Mouse (Mus musculus): ENCODE results near the gene Fam227a. TPM values are rescaled to one million over a fixed set of nuclear protein-coding genes. Genes with fewer than 3 reads are reported as not detected.
A peak's percentile ranks its signal among the peaks of the same experiment; 100 is the strongest.

Fam227a gene
- polyA plus RNA-seq, 1 experiment from 2014 or later = 0.90 TPM

- Histone ChIP-seq H3K4me1 (replicated peaks) (peaks cover 7% of the 10 kb centered on the region), H3K9ac (peak within 1 kb of the TSS; percentile 44; the same call in 1 of the 2 replicates), H3K36me3 (no peaks in the 10 kb centered on the region), H3K27me3 (replicated peaks) (no peaks in the 10 kb centered on the region), H3K27ac (no peak within 1 kb of the TSS), H3K9me3 (no peaks in the 10 kb centered on the region), H3K4me2 (replicated peaks) (peak within 1 kb of the TSS; percentile 64), H3K4me3 (replicated peaks) (peak within 1 kb of the TSS; percentile 33)
- ATAC-seq = peak; percentile 70
- WGBS = 8% methylated on average over 37 of the region's 37 CpGs
These were observed 53.6 kb downstream of the Fam227a start, which contains the start of gene Dmc1 for GRCm38 (mm10) chr15:79604990-79605665. Gene Dmc1, minus strand, starts transcription at chr15:79605109.

DNA sequence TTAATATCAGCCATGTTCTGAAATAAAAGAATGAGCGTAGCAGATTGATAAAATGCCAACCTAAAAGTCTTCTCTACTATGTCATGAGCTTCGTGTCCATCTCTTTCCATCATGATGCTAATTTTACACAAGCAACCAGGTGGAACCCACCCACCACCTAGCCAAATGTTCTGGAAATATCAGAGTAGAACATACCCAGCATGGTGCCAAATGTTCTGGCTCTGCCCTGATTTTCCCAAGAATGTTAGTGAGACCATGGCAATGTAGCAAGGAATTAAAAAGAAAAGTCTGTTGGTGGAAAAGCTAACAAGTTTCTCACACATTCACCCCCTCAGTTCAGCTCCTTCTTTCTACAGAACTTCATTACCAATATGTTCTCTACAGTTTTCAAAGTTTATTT, 58.6 kb downstream of the Fam227a start:
- no peak for ATAC-seq
- WGBS = 89% methylated on average over 2 of the region's 2 CpGs
- no peak overlapping the region for H3K27ac ChIP-seq
- no peaks in the 10 kb centered on the region for H3K9me3 ChIP-seq
- H3K4me1 ChIP-seq (replicated peaks) = peaks cover 7% of the 10 kb centered on the region
- no peak overlapping the region for H3K4me2 ChIP-seq (replicated peaks)
- no peak overlapping the region for H3K9ac ChIP-seq
- no peaks in the 10 kb centered on the region for H3K27me3 ChIP-seq (replicated peaks)
- no peaks in the 10 kb centered on the region for H3K36me3 ChIP-seq
- no peak overlapping the region for H3K4me3 ChIP-seq (replicated peaks)

- ATAC-seq = no peak
- no peak overlapping the region for H3K4me3 ChIP-seq (replicated peaks)
- no peak overlapping the region for H3K27ac ChIP-seq
- H3K4me2 ChIP-seq (replicated peaks) = no peak overlapping the region
- no peaks in the 10 kb centered on the region for H3K36me3 ChIP-seq
- H3K9ac ChIP-seq = no peak overlapping the region
- WGBS = 94% methylated on average over 1 of the region's 1 CpGs
- H3K4me1 ChIP-seq (replicated peaks) = no peaks in the 10 kb centered on the region
- H3K9me3 ChIP-seq = no peaks in the 10 kb centered on the region
- H3K27me3 ChIP-seq (replicated peaks) = no peaks in the 10 kb centered on the region
These were observed 60.0 kb downstream of the Fam227a start for GRCm38 (mm10) chr15:79598715-79599114.

- no peaks in the 10 kb centered on the region for H3K36me3 ChIP-seq
- no peaks in the 10 kb centered on the region for H3K27me3 ChIP-seq (replicated peaks)
- no peaks in the 10 kb centered on the region for H3K4me1 ChIP-seq (replicated peaks)
- H3K27ac ChIP-seq = no peak overlapping the region
- H3K9ac ChIP-seq = no peak overlapping the region
- no peak for ATAC-seq
- H3K4me3 ChIP-seq (replicated peaks) = no peak overlapping the region
- H3K9me3 ChIP-seq = no peaks in the 10 kb centered on the region
- 38% methylated on average over 1 of the region's 1 CpGs for WGBS
- H3K4me2 ChIP-seq (replicated peaks) = no peak overlapping the region
These were observed 77.2 kb downstream of the Fam227a start for GRCm38 (mm10) chr15:79581581-79581980.

DNA sequence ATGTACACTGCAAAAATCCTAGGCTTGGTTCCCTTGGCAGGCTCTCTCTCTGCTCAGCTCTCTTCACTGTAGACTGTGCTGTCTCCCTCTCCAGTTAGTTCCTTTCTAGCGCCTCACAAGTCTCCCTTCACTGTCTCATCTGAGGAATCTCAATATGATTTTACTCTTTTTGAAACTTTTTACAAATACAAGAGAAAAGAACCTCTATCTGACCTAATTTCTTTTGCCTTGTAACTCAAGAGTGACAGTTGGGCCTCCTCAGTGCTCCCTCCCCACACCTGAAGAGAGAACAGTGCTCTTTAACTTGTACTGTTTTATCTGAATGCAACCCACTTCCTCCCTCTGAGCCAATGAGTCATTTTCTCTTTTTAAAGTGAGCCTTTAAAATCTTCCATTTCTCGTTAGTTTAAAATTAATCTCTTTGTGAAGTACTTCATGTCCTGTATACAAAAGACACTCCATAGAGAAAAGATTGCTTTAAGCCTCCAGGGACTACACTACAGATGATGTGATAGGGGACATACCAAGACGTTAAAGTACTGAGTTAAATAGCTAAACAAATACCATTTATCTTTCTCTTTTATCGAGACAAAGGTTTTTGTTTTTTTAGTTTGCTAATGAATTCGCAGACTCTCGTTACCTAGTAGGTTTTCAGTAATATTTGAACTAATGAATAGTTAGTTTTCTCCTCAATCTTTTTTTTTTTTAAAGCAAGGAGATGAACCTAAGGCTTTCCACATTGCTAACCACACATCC, 80.9 kb downstream of the Fam227a start:
- Histone ChIP-seq H3K36me3 (no peaks in the 10 kb centered on the region), H3K27ac (no peak overlapping the region), H3K9me3 (no peaks in the 10 kb centered on the region), H3K4me3 (replicated peaks) (no peak overlapping the region), H3K9ac (no peak overlapping the region), H3K4me2 (replicated peaks) (no peak overlapping the region), H3K27me3 (replicated peaks) (no peaks in the 10 kb centered on the region), H3K4me1 (replicated peaks) (no peaks in the 10 kb centered on the region)
- WGBS = 61% methylated on average over 6 of the region's 6 CpGs
- ATAC-seq = no peak

GRCm38 (mm10) chr15:79576947-79577346, 81.8 kb downstream of the Fam227a start:
- no peaks in the 10 kb centered on the region for H3K4me1 ChIP-seq (replicated peaks)
- no peak overlapping the region for H3K9ac ChIP-seq
- H3K9me3 ChIP-seq = no peaks in the 10 kb centered on the region
- 83% methylated on average over 2 of the region's 2 CpGs for WGBS
- no peaks in the 10 kb centered on the region for H3K36me3 ChIP-seq
- no peaks in the 10 kb centered on the region for H3K27me3 ChIP-seq (replicated peaks)
- no peak overlapping the region for H3K4me2 ChIP-seq (replicated peaks)
- H3K27ac ChIP-seq = no peak overlapping the region
- ATAC-seq = no peak
- no peak overlapping the region for H3K4me3 ChIP-seq (replicated peaks)

DNA sequence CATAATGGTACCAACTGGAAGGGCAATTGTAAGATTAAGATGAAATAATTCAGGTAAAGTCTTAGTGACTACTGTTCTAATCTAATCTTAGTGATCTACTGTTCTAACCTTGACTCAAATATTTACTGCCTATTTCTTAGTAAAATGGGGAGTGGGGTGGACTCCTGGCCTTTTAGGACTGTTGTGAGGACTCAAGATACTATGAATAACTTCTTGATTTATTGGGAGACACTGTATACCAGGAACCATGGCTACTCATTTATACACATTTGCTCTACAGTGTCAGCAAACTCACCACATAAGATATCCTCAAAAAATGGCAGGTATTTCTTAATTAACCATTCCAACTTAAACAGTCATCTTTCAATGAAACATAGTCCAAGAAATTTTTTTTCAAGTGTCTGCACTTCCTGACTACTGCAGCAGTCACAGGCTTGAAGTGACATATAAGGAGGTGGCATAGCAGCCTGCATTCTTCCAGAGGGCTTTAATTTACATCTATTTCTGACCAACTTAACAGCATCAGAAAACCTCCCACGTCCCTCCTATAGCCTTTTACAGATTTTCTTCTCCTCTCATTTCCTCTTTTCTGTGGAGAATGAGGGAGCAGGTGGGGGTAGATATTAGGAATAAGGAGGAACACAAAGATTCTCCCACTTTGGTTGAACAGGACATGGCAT, 83.1 kb downstream of the Fam227a start:
- peak; percentile 51; the same call in 1 of the 2 replicates for ATAC-seq

DNA sequence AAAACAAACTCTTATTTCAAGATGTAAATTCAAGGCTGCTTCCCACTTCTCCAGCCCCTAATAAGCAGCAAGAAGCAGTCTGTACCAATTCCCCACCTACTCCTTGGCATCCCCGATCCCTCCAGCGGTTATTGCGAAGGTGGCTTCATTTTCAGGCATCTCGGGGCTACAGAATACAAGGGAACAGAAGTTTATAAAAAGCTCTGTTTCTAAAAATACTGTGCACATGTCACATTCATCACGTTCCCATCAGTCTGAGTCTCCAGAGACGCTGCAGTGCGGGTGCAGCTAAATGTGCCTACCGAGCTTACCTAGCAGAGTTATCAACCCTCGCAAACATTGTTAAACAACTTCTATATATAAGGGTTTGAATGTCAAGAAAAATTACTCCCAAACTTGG, 96.3 kb downstream of the Fam227a start:
- Histone ChIP-seq H3K4me1 (replicated peaks) (no peaks in the 10 kb centered on the region), H3K4me3 (replicated peaks) (no peak overlapping the region), H3K9me3 (no peaks in the 10 kb centered on the region), H3K36me3 (no peaks in the 10 kb centered on the region), H3K27ac (no peak overlapping the region), H3K27me3 (replicated peaks) (no peaks in the 10 kb centered on the region), H3K4me2 (replicated peaks) (no peak overlapping the region), H3K9ac (no peak overlapping the region)
- no peak for ATAC-seq
- 68% methylated on average over 9 of the region's 9 CpGs for WGBS

More for the DNA sequence above, 83.1 kb downstream of the Fam227a start:
- Histone ChIP-seq H3K4me1 (replicated peaks) (no peaks in the 10 kb centered on the region), H3K4me2 (replicated peaks) (no peak overlapping the region), H3K9me3 (no peaks in the 10 kb centered on the region), H3K27me3 (replicated peaks) (no peaks in the 10 kb centered on the region), H3K36me3 (no peaks in the 10 kb centered on the region), H3K27ac (no peak overlapping the region), H3K4me3 (replicated peaks) (no peak overlapping the region), H3K9ac (no peak overlapping the region)
- 60% methylated on average over 1 of the region's 1 CpGs for WGBS

GRCm38 (mm10) chr15:79559649-79560048, 99.1 kb downstream of the Fam227a start:
- 42% methylated on average over 3 of the region's 3 CpGs for WGBS
- Histone ChIP-seq H3K4me1 (replicated peaks) (no peaks in the 10 kb centered on the region), H3K27ac (no peak overlapping the region), H3K4me2 (replicated peaks) (no peak overlapping the region), H3K9ac (no peak overlapping the region), H3K27me3 (replicated peaks) (no peaks in the 10 kb centered on the region), H3K9me3 (no peaks in the 10 kb centered on the region), H3K4me3 (replicated peaks) (no peak overlapping the region), H3K36me3 (no peaks in the 10 kb centered on the region)
- ATAC-seq = no peak

Other genes with a start within 250 kb of the Fam227a start
- gene Csnk1e, start 203.4 kb downstream of the Fam227a start, polyA plus RNA-seq (2015; fragmentation: Nextera tagmentation; extraction: Ambion mirVana) = 59.1 and 61.8 TPM in 2 replicates
- not detected in 2 replicates for gene Kcnj4, start 153.7 kb downstream of the Fam227a start, polyA plus RNA-seq (2015; fragmentation: Nextera tagmentation; extraction: Ambion mirVana)
- 71.6 and 78.7 TPM in 2 replicates for gene Kdelr3, start 142.5 kb downstream of the Fam227a start, polyA plus RNA-seq (2015; fragmentation: Nextera tagmentation; extraction: Ambion mirVana)
- gene Ddx17, start 112.2 kb downstream of the Fam227a start, polyA plus RNA-seq (2015; fragmentation: Nextera tagmentation; extraction: Ambion mirVana) = 39.3 and 41.2 TPM in 2 replicates
- 1.3 and 1.8 TPM in 2 replicates for gene Dmc1, start 53.8 kb downstream of the Fam227a start, polyA plus RNA-seq (2015; fragmentation: Nextera tagmentation; extraction: Ambion mirVana)
- gene Cby1, start 243 bp upstream of the Fam227a start, polyA plus RNA-seq (2015; fragmentation: Nextera tagmentation; extraction: Ambion mirVana) = 37.6 and 39.0 TPM in 2 replicates
- gene Tomm22, start 11.9 kb upstream of the Fam227a start, polyA plus RNA-seq (2015; fragmentation: Nextera tagmentation; extraction: Ambion mirVana) = 261 and 272 TPM in 2 replicates
- gene Josd1, start 29.0 kb upstream of the Fam227a start, polyA plus RNA-seq (2015; fragmentation: Nextera tagmentation; extraction: Ambion mirVana) = 18.7 and 19.4 TPM in 2 replicates
- gene Gtpbp1, start 31.9 kb upstream of the Fam227a start, polyA plus RNA-seq (2015; fragmentation: Nextera tagmentation; extraction: Ambion mirVana) = 27.4 and 29.9 TPM in 2 replicates
- 3.4 and 4.5 TPM in 2 replicates for gene Sun2, start 83.6 kb upstream of the Fam227a start, polyA plus RNA-seq (2015; fragmentation: Nextera tagmentation; extraction: Ambion mirVana)
- gene Dnal4, start 118.9 kb upstream of the Fam227a start, polyA plus RNA-seq (2015; fragmentation: Nextera tagmentation; extraction: Ambion mirVana) = 42.6 and 44.5 TPM in 2 replicates
- 2.8 and 3.3 TPM in 2 replicates for gene Nptxr, start 145.8 kb upstream of the Fam227a start, polyA plus RNA-seq (2015; fragmentation: Nextera tagmentation; extraction: Ambion mirVana)
- 0.23 and 0.27 TPM in 2 replicates for gene Npcd, start 175.3 kb upstream of the Fam227a start, polyA plus RNA-seq (2015; fragmentation: Nextera tagmentation; extraction: Ambion mirVana)
- 39.1 and 39.7 TPM in 2 replicates for gene Cbx6, start 175.7 kb upstream of the Fam227a start, polyA plus RNA-seq (2015; fragmentation: Nextera tagmentation; extraction: Ambion mirVana)
- gene Apobec3, start 232.7 kb upstream of the Fam227a start, polyA plus RNA-seq (2015; fragmentation: Nextera tagmentation; extraction: Ambion mirVana) = 13.1 and 15.4 TPM in 2 replicates